Mouse (Mus musculus): ENCODE measurements around the gene Uqcrc2. TPM values are rescaled to one million over a fixed set of nuclear protein-coding genes. Genes with fewer than 3 reads are reported as not detected.
A peak's percentile ranks its signal among the peaks of the same experiment; 100 is the strongest.

Uqcrc2 gene
- polyA plus RNA-seq, 1 experiment from 2014 or later = 186 TPM

DNA sequence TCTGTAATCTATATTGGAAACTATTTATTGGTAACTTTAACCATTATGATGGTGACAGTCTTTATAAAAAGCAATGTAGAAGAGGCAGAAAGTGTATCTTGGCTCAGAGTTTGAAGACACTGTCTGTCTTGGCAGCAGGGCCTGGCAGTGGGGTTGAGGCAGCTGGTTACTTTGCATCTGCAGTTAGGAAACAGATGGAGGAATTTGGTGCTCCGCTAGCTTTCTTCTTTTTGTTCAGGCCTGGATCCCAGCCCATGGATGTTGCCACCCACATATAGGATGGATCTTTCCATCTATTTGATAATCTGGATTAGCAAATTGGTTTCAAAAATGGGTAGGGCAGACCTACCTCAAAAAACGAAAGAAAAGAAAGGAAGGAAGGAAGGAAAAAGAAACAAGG lies 12.9 kb downstream of the Uqcrc2 start:
- Histone ChIP-seq H3K9ac (replicated peaks) (no peak overlapping the region), H3K4me1 (replicated peaks) (no peaks in the 10 kb centered on the region)
- 95% methylated on average over 2 of the region's 2 CpGs for WGBS

DNA sequence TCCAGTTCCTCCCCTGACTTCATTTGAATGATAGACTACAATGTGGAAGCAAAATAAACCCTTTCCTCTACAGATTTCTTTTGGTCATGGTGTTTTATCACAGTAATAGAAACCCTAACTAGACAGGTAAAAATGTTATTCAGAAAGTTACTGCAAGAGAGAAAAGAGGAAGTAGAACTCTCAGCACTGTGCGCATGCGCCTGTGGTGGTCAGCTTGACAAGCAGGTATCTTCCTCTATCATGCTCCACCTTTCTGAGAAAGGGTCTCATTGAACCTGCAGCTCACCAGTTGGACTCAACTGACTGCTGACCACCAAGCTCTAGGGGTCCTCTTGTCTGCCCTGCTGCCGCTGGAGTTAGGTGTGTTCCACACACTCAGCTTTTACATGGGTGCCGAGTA lies 27.1 kb downstream of the Uqcrc2 start:
- H3K36me3 ChIP-seq = peaks cover 34% of the 10 kb centered on the region
- no peak overlapping the region for H3K27ac ChIP-seq
- no peaks in the 10 kb centered on the region for H3K4me1 ChIP-seq (replicated peaks)
- no peaks in the 10 kb centered on the region for H3K9me3 ChIP-seq
- no peaks in the 10 kb centered on the region for H3K27me3 ChIP-seq
- no peak overlapping the region for H3K4me2 ChIP-seq
- WGBS = 92% methylated on average over 4 of the region's 4 CpGs
- no peak overlapping the region for H3K9ac ChIP-seq (replicated peaks)
- H3K4me3 ChIP-seq (replicated peaks) = no peak overlapping the region
- no peak for ATAC-seq (ENCODE audit: insufficient number of reproducible peaks, insufficient read depth, low FRiP score, low TSS enrichment, low read depth)

More for the DNA sequence above, 12.9 kb downstream of the Uqcrc2 start:
- H3K9me3 ChIP-seq = no peaks in the 10 kb centered on the region
- no peak for ATAC-seq (ENCODE audit: insufficient number of reproducible peaks, insufficient read depth, low FRiP score, low TSS enrichment, low read depth)
- no peak overlapping the region for H3K4me2 ChIP-seq
- H3K36me3 ChIP-seq = peaks cover 93% of the 10 kb centered on the region
- H3K27ac ChIP-seq = no peak overlapping the region
- no peaks in the 10 kb centered on the region for H3K27me3 ChIP-seq
- H3K4me3 ChIP-seq (replicated peaks) = no peak overlapping the region

DNA sequence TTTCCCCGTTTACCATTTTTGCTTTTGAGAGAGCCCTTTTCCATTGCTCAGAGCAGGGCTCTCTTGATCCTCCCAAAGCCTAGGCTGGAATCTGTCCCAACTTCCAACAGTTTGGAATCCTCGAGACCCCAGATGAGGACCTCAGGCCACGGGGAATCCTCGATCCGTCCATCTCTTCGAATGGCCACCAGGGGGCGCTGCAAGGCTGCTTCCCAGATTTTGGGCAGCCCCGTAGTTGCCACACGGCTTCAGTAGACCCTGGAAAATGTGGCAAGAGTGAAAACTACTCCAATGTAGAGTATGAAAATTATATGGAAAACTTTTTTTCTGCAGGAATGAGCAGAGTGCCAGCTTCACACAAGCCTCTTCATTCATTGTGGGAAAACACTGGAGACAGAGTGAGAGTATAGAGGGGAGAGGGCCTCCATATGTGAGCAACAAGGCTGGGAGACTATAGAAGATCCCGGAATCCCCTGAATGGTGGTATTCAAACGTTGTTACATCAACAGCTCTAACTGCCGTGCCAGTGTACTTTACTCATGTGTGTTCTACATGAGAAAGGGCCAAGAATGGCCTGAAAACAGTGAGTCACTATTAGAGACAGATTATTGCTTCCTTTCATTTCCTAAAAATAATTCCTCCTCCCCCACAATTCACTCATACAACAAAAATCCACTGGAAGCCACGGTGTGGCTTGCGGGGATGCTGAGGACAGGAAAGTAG lies 35.3 kb downstream of the Uqcrc2 start, which contains the start of gene Pdzd9:
TSS of gene Pdzd9 (minus strand) at position 191 of the 723 bp plus-strand sequence.
- 27% methylated on average over 14 of the region's 14 CpGs for WGBS
- Histone ChIP-seq H3K4me2 (no peak within 1 kb of the TSS), H3K27me3 (no peaks in the 10 kb centered on the region), H3K4me3 (replicated peaks) (no peak within 1 kb of the TSS), H3K36me3 (no peaks in the 10 kb centered on the region), H3K27ac (no peak within 1 kb of the TSS), H3K4me1 (replicated peaks) (no peaks in the 10 kb centered on the region), H3K9me3 (no peaks in the 10 kb centered on the region), H3K9ac (replicated peaks) (no peak within 1 kb of the TSS)
- peak; percentile 73 for ATAC-seq (ENCODE audit: insufficient number of reproducible peaks, insufficient read depth, low FRiP score, low TSS enrichment, low read depth)

DNA sequence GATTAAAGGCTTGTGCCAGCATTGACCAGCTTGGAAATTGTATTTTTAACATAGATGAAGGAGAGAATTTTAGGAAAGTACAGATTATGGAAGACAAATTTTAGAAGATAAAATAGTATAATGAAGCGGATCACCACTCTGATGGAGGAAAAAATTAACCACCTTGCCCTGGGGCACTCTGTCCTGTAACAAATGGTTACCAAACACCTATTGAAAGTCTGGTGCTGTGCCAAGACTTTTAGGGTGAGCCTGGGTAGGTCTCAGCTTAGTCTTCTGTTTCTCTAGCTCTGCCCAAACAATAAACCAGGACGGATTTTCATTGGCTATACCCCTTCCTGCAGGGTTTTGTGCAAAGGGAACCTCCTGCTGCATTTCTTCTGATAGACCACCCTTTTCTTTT lies 36.3 kb downstream of the Uqcrc2 start:
- Histone ChIP-seq H3K27ac (no peak overlapping the region), H3K9ac (replicated peaks) (no peak overlapping the region)
- 66% methylated on average over 2 of the region's 2 CpGs for WGBS

DNA sequence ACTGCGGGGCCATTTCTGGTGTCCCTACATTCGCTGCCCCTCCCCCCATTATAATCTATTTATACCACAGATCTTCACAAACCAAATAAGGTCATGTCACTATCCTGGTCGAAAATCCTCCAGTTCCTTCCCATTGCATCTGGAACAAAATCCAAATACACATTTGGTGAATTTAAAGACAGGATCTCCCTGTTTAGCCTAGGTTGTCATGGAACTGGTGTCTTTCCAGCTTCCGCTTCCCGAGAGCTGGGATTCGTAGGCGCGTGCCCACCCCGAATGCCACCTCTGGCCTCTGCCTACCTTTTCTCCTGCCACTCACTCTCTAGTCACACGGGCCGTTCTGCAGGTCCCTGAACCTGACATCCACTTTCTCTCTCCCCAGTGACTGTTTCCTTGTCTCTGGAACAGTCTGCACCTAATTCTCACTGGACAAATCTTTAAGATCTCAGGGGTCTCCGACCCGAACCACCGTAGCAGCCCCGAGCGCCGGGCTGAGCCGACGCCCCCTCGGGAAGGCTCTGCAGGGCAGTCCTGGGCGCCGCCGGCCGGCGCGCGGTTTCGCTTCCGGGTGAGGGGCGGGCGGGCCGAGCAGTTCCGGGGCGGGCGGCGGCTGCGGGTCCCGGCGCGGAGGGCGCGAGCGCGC lies 42.1 kb downstream of the Uqcrc2 start, which contains the start of gene Mosmo:
TSS of gene Mosmo (plus strand) at position 618 of the 643 bp plus-strand sequence.
- peak within 1 kb of the TSS; percentile 56; the same call in 1 of the 2 replicates for H3K27ac ChIP-seq
- peak within 1 kb of the TSS; percentile 89 for H3K9ac ChIP-seq (replicated peaks)
- peak within 1 kb of the TSS; percentile 87 for H3K4me3 ChIP-seq (replicated peaks)
- H3K36me3 ChIP-seq = no peaks in the 10 kb centered on the region
- 1% methylated on average over 38 of the region's 44 CpGs for WGBS
- peak; percentile 91 for ATAC-seq (ENCODE audit: insufficient number of reproducible peaks, insufficient read depth, low FRiP score, low TSS enrichment, low read depth)
- H3K27me3 ChIP-seq = no peaks in the 10 kb centered on the region
- no peaks in the 10 kb centered on the region for H3K9me3 ChIP-seq
- peak within 1 kb of the TSS; percentile 83 for H3K4me2 ChIP-seq
- H3K4me1 ChIP-seq (replicated peaks) = peaks cover 24% of the 10 kb centered on the region

More for the DNA sequence above, 36.3 kb downstream of the Uqcrc2 start:
- no peak overlapping the region for H3K4me2 ChIP-seq
- peaks cover under 1% of the 10 kb centered on the region; the same call in 1 of the 2 replicates for H3K4me1 ChIP-seq (replicated peaks)
- no peaks in the 10 kb centered on the region for H3K9me3 ChIP-seq
- ATAC-seq (ENCODE audit: insufficient number of reproducible peaks, insufficient read depth, low FRiP score, low TSS enrichment, low read depth) = no peak
- no peak overlapping the region for H3K4me3 ChIP-seq (replicated peaks)
- H3K36me3 ChIP-seq = no peaks in the 10 kb centered on the region
- H3K27me3 ChIP-seq = no peaks in the 10 kb centered on the region

DNA sequence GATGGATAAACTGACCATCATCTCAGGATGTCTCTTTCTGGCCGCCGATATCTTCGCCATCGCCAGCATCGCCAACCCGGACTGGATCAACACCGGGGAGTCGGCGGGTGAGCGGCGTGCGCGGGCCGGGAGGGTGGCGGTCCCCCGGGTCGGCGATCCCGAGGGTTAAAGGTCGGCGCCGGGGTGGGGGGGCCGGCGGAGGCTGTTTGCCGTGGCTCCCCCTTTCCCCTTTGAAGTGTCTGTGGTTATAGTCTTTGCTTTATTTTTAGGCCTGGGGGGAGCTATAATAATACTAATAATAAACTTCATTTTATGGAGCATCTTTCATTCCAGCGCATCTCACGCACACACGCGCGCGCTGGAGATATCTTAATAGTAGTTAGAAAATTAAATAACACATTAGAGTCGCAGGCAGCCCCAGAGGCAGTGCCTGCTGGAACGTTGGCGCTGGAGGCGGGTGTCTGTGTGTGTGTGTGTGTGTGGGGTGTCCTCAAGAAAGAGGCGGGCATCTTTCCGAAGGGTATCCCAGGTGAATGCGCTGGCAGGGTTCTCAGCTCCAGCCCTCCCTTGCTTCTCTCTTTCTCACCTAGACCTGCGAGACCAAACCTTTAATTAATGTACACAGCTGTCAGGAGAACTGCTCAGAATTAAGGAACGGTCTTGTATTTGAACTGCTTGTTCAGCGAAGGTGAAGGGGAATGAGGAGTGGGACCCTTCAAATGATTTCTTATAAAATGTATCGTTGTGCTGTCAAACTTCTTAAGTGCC lies 43.0 kb downstream of the Uqcrc2 start:
- peak overlapping the region; percentile 83 for H3K4me2 ChIP-seq
- peak overlapping the region; percentile 56; the same call in 1 of the 2 replicates for H3K27ac ChIP-seq
- ATAC-seq (ENCODE audit: insufficient number of reproducible peaks, insufficient read depth, low FRiP score, low TSS enrichment, low read depth) = no peak; the same call in 1 of the 2 replicates

DNA sequence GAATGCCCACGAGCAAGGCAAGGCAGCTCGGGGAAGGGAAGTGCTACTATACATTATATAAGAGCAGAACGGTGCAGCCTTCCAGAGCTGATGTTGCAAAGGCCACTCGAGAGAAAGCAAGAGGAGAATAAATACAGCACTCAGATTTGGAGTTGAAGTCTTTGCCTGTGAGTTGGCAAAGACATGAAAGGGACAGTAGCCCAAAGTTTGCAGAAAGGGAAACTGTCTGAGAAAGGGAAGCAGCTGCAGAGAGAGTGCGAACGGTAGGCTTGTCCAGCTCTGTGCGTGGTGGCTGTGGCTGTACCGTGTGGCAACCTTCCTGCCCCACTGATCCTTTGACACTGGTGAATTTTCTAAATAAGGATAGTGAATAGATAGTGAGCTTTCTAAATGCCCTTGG lies 44.0 kb downstream of the Uqcrc2 start:
- 67% methylated on average over 8 of the region's 8 CpGs for WGBS
- H3K4me1 ChIP-seq (replicated peaks) = peaks cover 24% of the 10 kb centered on the region
- H3K27me3 ChIP-seq = no peaks in the 10 kb centered on the region
- no peaks in the 10 kb centered on the region for H3K36me3 ChIP-seq
- ATAC-seq (ENCODE audit: insufficient number of reproducible peaks, insufficient read depth, low FRiP score, low TSS enrichment, low read depth) = no peak
- peak overlapping the region; percentile 83 for H3K4me2 ChIP-seq
- H3K27ac ChIP-seq = no peak overlapping the region
- no peaks in the 10 kb centered on the region for H3K9me3 ChIP-seq
- peak overlapping the region; percentile 87 for H3K4me3 ChIP-seq (replicated peaks)
- peak overlapping the region; percentile 89; the same call in 1 of the 2 replicates for H3K9ac ChIP-seq (replicated peaks)

More for the DNA sequence above, 43.0 kb downstream of the Uqcrc2 start:
- Histone ChIP-seq H3K4me1 (replicated peaks) (peaks cover 24% of the 10 kb centered on the region), H3K9ac (replicated peaks) (peak overlapping the region; percentile 89), H3K36me3 (no peaks in the 10 kb centered on the region), H3K4me3 (replicated peaks) (peak overlapping the region; percentile 87), H3K27me3 (no peaks in the 10 kb centered on the region), H3K9me3 (no peaks in the 10 kb centered on the region)
- WGBS = 2% methylated on average over 42 of the region's 42 CpGs

DNA sequence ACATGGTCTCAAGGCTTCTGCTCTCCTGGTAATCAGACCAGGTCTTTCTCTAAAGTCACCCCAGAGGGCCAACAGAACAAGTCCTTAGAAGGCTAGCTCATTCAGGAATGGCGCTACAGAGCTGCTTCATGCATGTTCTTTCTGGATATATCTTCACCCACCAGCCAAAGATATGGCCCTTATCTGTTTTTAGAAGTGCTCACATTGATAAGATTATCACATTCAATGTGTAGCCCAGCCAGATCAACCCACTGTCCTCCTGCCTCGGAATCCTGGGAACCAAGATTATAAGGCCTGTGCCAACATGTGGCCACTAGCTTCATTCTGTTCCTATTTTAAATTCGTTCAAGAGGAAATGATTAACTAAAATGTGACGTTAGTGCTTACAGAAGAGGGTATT lies 47.0 kb downstream of the Uqcrc2 start:
- H3K4me3 ChIP-seq (replicated peaks) = no peak overlapping the region
- H3K27ac ChIP-seq = no peak overlapping the region
- no peaks in the 10 kb centered on the region for H3K36me3 ChIP-seq
- H3K27me3 ChIP-seq = no peaks in the 10 kb centered on the region
- H3K4me1 ChIP-seq (replicated peaks) = peaks cover 27% of the 10 kb centered on the region
- ATAC-seq (ENCODE audit: insufficient number of reproducible peaks, insufficient read depth, low FRiP score, low TSS enrichment, low read depth) = no peak
- H3K9me3 ChIP-seq = no peaks in the 10 kb centered on the region
- 88% methylated on average over 4 of the region's 4 CpGs for WGBS
- no peak overlapping the region for H3K4me2 ChIP-seq
- H3K9ac ChIP-seq (replicated peaks) = no peak overlapping the region

DNA sequence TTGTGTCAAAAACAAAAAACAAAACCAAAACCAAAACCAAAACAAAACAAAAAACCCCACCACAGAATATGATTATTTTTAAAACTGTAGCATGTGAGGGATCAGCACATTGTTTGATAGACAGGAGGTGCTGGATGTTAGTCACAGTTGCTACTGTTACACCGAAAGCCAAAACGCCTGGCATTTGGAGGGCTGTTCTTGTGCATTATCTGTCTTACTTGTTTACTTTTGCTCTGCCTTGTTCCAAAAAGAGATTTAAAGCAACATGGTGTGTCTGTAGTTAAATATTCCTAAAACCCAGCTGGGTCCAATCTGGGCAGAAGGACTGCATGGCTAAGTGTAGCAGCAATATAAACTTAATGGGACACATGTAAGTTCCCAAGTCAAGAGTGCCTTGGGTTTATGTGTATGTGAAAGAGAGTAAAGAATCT lies 49.8 kb downstream of the Uqcrc2 start:
- Histone ChIP-seq H3K4me1 (replicated peaks) (peaks cover 10% of the 10 kb centered on the region), H3K36me3 (no peaks in the 10 kb centered on the region), H3K4me2 (no peak overlapping the region), H3K4me3 (replicated peaks) (no peak overlapping the region), H3K27ac (0 out of 2 replicates have a peak overlapping the region, but pooled peaks have one; percentile 35), H3K9me3 (no peaks in the 10 kb centered on the region), H3K27me3 (no peaks in the 10 kb centered on the region), H3K9ac (replicated peaks) (no peak overlapping the region)
- 89% methylated on average over 2 of the region's 2 CpGs for WGBS
- no peak for ATAC-seq (ENCODE audit: insufficient number of reproducible peaks, insufficient read depth, low FRiP score, low TSS enrichment, low read depth)

DNA sequence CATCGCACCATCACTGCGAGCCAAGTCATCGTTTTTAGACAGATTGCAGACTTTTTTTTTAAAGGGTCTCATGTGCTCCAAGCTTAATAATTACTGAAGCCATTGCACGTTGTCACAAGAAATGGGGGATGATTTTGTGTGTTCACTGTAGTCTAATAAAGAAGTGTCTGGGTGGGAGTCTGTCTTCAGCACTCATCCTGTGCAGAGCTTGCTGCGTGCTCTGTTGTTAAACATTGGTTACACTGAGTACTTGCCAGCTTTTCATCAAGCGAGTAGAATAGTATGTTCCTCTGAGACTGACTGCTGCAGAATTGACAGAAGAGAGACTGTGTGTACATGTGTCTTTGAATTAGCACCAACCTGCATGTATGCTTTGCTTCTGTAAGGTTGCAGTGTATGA lies 50.3 kb downstream of the Uqcrc2 start:
- no peak for ATAC-seq (ENCODE audit: insufficient number of reproducible peaks, insufficient read depth, low FRiP score, low TSS enrichment, low read depth)
- 83% methylated on average over 6 of the region's 6 CpGs for WGBS
- 0 out of 2 replicates have a peak overlapping the region, but pooled peaks have one; percentile 35 for H3K27ac ChIP-seq

DNA sequence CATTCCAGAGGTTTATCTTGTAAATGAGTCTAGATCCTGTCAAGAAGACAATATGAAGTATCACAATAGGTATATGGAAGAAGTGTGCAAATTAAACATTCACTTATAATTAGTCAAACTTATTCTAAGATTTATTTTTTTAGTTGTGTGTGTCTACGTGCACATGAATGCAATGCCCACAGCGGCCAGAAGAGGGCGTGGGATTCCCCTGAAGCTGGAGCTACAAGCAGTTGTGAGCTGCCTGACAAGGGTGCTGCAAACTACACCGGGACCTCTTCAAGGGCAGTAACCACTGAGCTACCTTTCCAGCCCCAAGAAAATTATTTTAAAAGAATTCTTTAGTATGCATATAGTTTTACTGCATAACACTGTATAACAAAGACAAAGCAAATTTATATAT lies 55.7 kb downstream of the Uqcrc2 start:
- H3K9ac ChIP-seq (replicated peaks) = no peak overlapping the region
- peaks cover 1% of the 10 kb centered on the region; the same call in 1 of the 2 replicates for H3K4me1 ChIP-seq (replicated peaks)
- ATAC-seq (ENCODE audit: insufficient number of reproducible peaks, insufficient read depth, low FRiP score, low TSS enrichment, low read depth) = no peak
- H3K4me2 ChIP-seq = no peak overlapping the region
- WGBS = 72% methylated on average over 4 of the region's 4 CpGs
- no peaks in the 10 kb centered on the region for H3K27me3 ChIP-seq
- H3K4me3 ChIP-seq (replicated peaks) = no peak overlapping the region
- peaks cover 18% of the 10 kb centered on the region for H3K36me3 ChIP-seq
- H3K9me3 ChIP-seq = no peaks in the 10 kb centered on the region
- H3K27ac ChIP-seq = no peak overlapping the region

More for the DNA sequence above, 50.3 kb downstream of the Uqcrc2 start:
- Histone ChIP-seq H3K4me3 (replicated peaks) (no peak overlapping the region), H3K4me1 (replicated peaks) (peaks cover 10% of the 10 kb centered on the region), H3K9ac (replicated peaks) (no peak overlapping the region), H3K27me3 (no peaks in the 10 kb centered on the region), H3K4me2 (no peak overlapping the region), H3K36me3 (no peaks in the 10 kb centered on the region), H3K9me3 (no peaks in the 10 kb centered on the region)
